Mouse (Mus musculus) CD4-positive, CD25-positive, alpha-beta regulatory T cell, adult 4 months (primary cell): Measurements from ENCODE around the gene Apol9a. TPM values are rescaled to one million over a fixed set of nuclear protein-coding genes. Genes with fewer than 3 reads are reported as not detected.

ENCODE experiments used
- ATAC-seq: one replicate; pipeline ENCODE4 v1.8.0; 2017
- polyA plus RNA-seq, 2 experiments: library from polyadenylated mRNA; unstranded; fragments of 100-300 nt; shearing (Covaris generic); gene quantifications; one replicate each; pipeline ENCODE4 v1.2.1; 2017

Gene Apol9a
- polyA plus RNA-seq, 2 experiments from 2014 or later: 11.0 to 17.0 TPM

- no peak for ATAC-seq
Measured at GRCm38 (mm10) chr15:77376920-77377319, 34.0 kb downstream of the Apol9a start.

DNA sequence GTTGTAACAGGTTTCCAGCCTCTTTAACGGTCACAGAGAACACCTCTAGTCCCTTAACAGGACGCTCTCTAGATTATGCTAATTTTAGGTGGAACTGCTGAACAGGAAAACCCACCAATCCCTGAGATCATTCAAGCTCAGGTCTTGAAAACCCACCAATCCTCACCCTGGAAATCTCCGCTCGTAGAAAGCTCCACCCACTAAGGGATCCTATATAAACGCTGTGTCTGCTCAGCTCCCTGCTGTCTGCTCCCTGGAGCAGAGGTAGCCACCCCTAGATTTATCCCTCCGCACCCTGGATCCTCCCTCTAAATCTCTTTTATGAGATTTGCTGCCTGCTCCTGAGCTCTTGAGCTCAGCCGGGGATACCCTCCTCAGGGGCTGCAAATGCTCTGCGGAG, 40.3 kb downstream of the Apol9a start:
- ATAC-seq: no peak

DNA sequence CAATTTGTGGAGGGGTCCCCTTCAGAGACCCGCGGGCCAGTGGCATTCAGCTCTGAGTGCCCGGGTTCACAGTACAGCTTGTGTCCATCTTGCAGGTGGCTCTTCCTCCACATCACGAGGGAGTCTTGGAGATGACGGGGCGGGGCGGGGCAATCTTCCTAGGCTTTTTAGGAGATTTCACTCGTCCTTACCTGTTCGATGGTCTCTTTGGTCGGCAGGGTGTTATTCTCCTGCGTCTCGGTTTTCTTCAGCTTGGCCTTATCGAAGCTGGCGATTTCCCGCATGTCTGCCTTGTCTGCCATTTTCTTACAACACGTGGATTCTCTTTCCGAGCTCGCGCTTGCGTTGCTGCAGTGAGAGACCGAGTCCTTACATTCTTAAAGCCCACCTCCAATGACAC, 41.0 kb downstream of the Apol9a start:
- no peak for ATAC-seq

DNA sequence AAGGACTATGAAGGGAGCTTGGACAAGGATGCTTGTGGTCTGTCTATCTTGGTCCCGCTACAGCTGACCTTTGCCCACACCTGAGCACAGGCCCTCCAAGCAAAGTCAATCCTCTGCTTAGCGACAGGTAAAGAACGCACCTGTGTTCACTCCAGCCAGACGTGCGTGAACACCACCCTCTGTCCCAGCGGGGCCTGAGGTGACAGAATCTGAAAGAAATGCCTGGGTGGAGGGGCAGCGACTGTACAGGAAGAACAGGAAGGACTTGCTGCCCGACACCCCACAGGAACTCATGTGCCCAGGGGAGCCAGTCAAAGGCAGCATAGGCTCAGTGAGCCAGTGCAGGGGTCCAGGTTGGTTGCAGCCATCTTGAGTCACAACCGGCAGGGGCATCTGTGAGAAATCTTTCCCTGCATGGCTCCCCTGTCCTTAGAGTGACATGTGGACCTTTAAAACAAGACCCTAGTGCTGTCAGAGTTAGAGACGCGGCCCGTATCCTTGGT, 42.1 kb downstream of the Apol9a start:
- ATAC-seq: no peak

DNA sequence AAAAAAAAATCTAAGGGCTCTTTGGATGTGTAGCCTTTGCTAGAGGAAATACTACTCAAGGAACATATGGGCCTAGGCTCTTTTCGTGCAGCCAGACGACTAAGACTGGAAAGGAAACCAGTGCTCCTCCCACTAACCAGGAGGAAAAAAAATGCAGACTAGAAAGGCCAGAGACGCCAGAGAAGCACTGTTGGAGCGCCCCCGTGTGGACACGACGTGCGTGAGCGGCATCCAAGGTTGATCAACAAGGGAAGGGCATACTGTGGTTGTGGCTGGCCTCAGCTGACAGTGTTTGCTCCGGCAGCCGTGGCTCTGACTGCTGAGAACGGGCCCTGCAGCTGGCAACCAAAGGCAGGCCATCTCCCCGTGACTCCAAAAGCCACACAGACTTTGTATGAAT, 42.8 kb downstream of the Apol9a start:
- peak; percentile 81 for ATAC-seq

DNA sequence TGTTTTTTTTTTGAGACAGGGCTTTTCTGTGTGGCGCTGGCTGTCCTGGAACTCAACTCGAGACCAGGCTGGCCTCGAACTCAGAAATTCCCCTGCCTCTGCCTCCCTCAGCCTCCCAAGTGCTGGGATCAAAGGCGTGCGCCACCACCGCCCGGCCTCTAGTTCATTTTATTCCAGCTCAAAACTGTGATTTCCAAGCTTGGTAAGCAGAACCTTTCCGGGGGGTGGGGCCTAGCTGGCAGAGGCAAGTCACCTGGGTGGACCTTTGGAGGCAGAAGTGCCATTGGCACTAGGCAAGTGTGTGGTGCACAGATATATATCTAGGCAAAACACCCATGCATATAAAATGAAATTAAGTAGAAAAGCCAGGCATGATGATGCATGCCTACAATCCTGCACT, 43.4 kb downstream of the Apol9a start:
- no peak for ATAC-seq

DNA sequence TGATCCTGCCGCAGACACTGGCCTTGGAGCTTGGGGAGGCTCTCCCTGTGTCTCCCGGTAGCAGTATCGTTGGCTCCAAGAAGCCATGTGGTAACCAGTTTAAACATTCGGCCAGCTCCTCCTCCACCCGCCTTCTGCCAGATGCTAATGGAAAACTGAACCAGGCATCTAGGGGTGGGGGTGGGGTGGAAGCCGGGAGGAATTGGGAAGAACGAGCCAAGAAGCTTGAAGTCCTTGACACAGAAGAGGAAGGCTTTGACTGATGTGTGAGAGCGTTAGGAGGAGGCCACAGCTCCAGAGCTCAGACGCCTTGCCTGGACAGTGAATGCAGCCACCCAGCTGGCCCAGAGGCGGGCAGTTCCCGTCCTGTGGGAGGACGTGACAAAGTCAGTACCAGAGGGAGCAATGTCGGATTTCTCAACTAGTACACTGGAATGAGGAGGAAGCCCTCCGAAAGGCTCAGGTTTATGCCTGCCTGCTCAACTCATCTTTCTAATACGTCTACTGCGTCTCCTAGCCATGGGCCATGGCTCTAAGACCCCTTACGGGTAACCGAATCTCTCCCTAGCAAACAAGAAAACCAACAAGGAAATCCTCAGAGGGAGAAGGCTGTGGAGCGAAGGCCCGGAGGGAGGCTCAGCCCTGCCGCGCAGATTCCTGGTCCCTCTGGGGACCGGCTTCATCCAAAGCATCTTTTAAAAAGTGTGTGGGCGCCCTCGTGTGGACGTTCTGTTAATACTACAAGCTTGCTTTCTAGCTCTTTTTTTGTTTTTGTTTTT, 44.0 kb downstream of the Apol9a start:
- ATAC-seq: no peak

- no peak for ATAC-seq
Measured at GRCm38 (mm10) chr15:77365700-77366570, 45.0 kb downstream of the Apol9a start.

DNA sequence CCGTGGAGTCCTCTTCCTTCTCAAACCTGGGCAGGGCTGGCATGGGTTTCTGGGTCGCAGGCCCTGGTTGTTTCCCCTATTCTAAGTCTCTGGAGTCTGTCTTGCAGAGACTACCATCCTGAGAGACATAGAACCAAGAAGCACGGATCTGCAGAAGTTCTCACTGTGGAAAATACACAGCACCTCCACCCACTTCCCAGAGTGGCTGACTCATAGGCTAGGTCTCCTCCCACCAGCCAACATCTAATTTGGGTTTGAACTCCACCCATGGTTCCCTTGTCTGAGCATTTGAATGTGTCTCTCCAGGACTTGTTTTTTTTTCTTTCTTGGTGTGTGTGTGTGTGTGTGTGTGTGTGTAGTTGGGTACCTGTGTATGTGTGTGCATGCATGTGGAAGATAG, 46.9 kb downstream of the Apol9a start:
- no peak for ATAC-seq

GRCm38 (mm10) chr15:77363578-77363977, 47.4 kb downstream of the Apol9a start:
- ATAC-seq: no peak

DNA sequence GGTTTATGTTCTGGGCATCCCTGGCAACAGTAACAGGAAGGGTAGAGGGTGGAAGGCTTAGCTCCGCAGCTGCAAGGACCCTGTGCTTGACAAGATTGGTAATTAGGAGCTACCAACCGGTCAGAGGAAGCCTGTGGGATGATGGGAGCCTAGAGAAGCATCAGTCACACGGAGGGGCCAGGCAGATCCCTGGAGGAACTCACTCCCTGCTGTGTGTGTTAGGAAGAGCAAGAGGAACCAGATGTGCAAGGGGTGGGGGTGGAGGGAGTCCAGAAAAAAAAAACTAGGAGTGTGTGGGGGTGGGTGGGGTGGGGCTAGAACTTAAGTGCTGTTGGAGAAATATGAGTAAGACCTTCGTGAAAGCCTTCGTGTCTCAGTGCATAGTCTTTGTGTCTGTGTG, 48.0 kb downstream of the Apol9a start:
- no peak for ATAC-seq

GRCm38 (mm10) chr15:77359905-77360304, 51.0 kb downstream of the Apol9a start:
- ATAC-seq: no peak

GRCm38 (mm10) chr15:77359486-77359885, 51.4 kb downstream of the Apol9a start:
- ATAC-seq: no peak

DNA sequence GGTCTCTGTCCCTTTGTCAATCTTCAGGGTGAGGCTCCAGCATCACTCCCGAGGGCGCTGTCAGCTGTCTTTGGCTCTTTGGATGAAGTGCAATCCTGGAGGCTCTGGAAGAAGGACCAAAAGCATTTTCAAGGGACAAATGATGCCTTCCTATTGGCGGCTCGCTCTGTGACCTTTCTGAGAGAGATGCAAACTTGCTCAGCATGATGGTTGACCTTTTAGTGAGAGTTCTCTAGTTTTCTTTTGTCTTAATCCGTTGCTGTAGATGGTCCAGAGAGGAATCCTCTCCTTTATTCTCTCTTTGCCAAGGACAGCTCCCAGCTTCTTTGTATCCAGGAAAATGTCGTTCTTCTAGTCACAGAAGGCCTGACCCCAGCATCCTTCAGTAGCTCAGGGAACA, 51.9 kb downstream of the Apol9a start:
- no peak for ATAC-seq

DNA sequence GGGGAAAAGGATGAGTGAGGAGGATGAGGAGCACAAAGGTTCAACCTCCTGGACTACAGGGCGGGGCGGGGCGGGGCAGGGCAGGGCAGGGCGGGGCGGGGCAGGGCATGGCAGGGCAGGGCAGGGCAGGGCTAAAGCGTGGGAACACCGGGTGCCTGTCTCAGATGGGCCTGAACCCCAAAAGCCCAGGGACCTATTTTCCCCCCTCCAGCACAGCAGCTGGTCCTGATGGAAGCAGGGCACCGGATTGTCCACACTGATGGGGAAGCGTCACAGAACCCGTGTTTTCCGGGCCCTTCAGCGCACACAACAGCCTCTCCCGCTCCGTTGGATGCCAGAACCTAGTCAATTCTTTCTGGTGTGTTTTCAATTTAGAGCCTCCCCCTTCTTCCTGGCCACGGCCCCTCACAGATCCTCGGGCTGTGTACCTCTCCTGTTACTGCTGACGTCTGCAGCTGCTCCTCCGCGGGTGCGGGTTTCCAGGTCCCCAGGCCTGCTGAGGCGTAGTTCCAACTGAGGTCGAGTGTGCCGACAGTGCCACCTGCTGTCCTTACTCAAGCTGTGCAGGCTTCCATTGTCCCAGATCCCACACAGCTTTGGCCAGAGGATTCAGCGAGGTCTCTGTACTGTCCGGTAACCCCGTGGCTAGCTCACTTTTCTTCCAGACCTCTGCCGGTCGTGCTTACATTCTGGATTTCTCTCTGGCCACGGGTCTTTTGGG, 52.5 kb downstream of the Apol9a start:
- no peak for ATAC-seq

- no peak for ATAC-seq
Measured at GRCm38 (mm10) chr15:77356248-77356810, 54.6 kb downstream of the Apol9a start.

GRCm38 (mm10) chr15:77354848-77355551, 55.9 kb downstream of the Apol9a start:
- no peak for ATAC-seq

GRCm38 (mm10) chr15:77354496-77354847, 56.5 kb downstream of the Apol9a start:
- ATAC-seq: no peak
